Mouse (Mus musculus) MEL (cell line): ENCODE measurements around the gene Pou5f1. TPM values are rescaled to one million over a fixed set of nuclear protein-coding genes. Genes with fewer than 3 reads are reported as not detected.
A peak's percentile ranks its signal among the peaks of the same experiment; 100 is the strongest.

Experiments
- DNase-seq: peaks from one replicate; pipeline ENCODE4 v3.0.0; 2011; ENCODE audit warnings: low read depth, low spot score
- H3K27ac ChIP-seq: 2 replicates; pipeline ENCODE4 v1.5.1; 2012; ENCODE audit warnings: low read depth, mild to moderate bottlenecking, control low read depth, low read length, moderate library complexity; ENCODE audit not compliant: control insufficient read depth
- H3K27me3 ChIP-seq, 2 experiments: fragments of 150-350 bp in 1 of 2; sonication (generic) in 1 of 2; 2 replicates each; pipeline ENCODE4 v1.6.1; 2012; ENCODE audit warnings: low read length in 2 of 2, mild to moderate bottlenecking in 2 of 2, improper control_type of control experiment in 1 of 2, moderate library complexity in 1 of 2; ENCODE audit not compliant: insufficient read depth in 2 of 2, control insufficient read depth in 1 of 2
- H3K36me3 ChIP-seq, 2 experiments: 2 replicates each; pipeline ENCODE4 v1.6.1; 2012 to 2014; ENCODE audit warnings: low read length in 2 of 2, improper control_type of control experiment in 1 of 2, inconsistent platforms in 1 of 2, mild to moderate bottlenecking in 1 of 2; ENCODE audit not compliant: insufficient read depth in 2 of 2, control insufficient read depth in 1 of 2
- H3K4me1 ChIP-seq, 2 experiments: fragments of 150-350 bp in 1 of 2; sonication (generic) in 1 of 2; 2 replicates each; pipeline ENCODE4 v1.6.1; 2012; ENCODE audit warnings: low read length in 2 of 2, improper control_type of control experiment in 1 of 2, mild to moderate bottlenecking in 1 of 2; ENCODE audit not compliant: insufficient read depth in 2 of 2, control insufficient read depth in 1 of 2
- H3K4me3 ChIP-seq, 2 experiments: fragments of 150-350 bp in 1 of 2; sonication (generic) in 1 of 2; 2 replicates each; pipeline ENCODE4 v1.5.1; 2012; ENCODE audit warnings: low read depth in 2 of 2, low read length in 2 of 2, mild to moderate bottlenecking in 2 of 2, moderate library complexity in 2 of 2, control low read depth in 1 of 2, improper control_type of control experiment in 1 of 2; ENCODE audit not compliant: control insufficient read depth in 1 of 2, insufficient read depth in 1 of 2
- H3K79me2 ChIP-seq: 2 replicates; pipeline ENCODE4 v1.6.1; 2012; ENCODE audit warnings: mild to moderate bottlenecking, low read length, moderate library complexity; ENCODE audit not compliant: control insufficient read depth, poor library complexity, insufficient read depth
- H3K9ac ChIP-seq: 2 replicates; pipeline ENCODE4 v1.6.1; 2012; ENCODE audit warnings: low read depth, mild to moderate bottlenecking, control low read depth, low read length, moderate library complexity; ENCODE audit not compliant: control insufficient read depth, poor library complexity, severe bottlenecking
- H3K9me3 ChIP-seq: fragments of 150-350 bp; sonication (generic); replicated peaks from 2 replicates; pipeline ENCODE4 v1.6.1; 2012; ENCODE audit warnings: mild to moderate bottlenecking, low read length, improper control_type of control experiment, moderate library complexity; ENCODE audit not compliant: insufficient read depth
- BHLHE40 ChIP-seq: IDR thresholded peaks from 2 replicates; pipeline ENCODE4 v1.6.1; 2012; ENCODE audit warnings: low read depth, mild to moderate bottlenecking, inconsistent platforms, low read length, improper control_type of control experiment, borderline replicate concordance
- CTCF ChIP-seq, 3 experiments: IDR thresholded peaks in 2 of 3; conservative IDR thresholded peaks in 1 of 3; 2 replicates each; pipeline ENCODE4 v1.5.1; 2011 to 2012; ENCODE audit warnings: low read length in 3 of 3, low read depth in 2 of 3, mild to moderate bottlenecking in 2 of 3, improper control_type of control experiment in 1 of 3, inconsistent platforms in 1 of 3, mixed read lengths in 1 of 3, moderate library complexity in 1 of 3; ENCODE audit not compliant: control insufficient read depth in 1 of 3, insufficient read depth in 1 of 3, poor library complexity in 1 of 3, severe bottlenecking in 1 of 3
- ELF1 ChIP-seq: IDR thresholded peaks from 2 replicates; pipeline ENCODE4 v1.6.1; 2014; ENCODE audit warnings: low read depth, mild to moderate bottlenecking, inconsistent platforms, low read length, improper control_type of control experiment, moderate library complexity
- EP300 ChIP-seq, 2 experiments: IDR thresholded peaks; 2 replicates each; pipeline ENCODE4 v1.6.1; 2011; ENCODE audit warnings: improper control_type of control experiment in 2 of 2, low read length in 2 of 2, low read depth in 1 of 2, mild to moderate bottlenecking in 1 of 2
- ETS1 ChIP-seq: IDR thresholded peaks from 2 replicates; pipeline ENCODE4 v1.6.1; 2012; ENCODE audit warnings: low read depth, mild to moderate bottlenecking, inconsistent platforms, low read length, improper control_type of control experiment, moderate library complexity
- GATA1 ChIP-seq: IDR thresholded peaks from 2 replicates; pipeline ENCODE4 v1.6.1; 2011; ENCODE audit warnings: low read depth, low read length, improper control_type of control experiment
- KAT2A ChIP-seq: conservative IDR thresholded peaks from 2 replicates; pipeline ENCODE4 v1.6.1; 2012; ENCODE audit warnings: low read depth, low read length, improper control_type of control experiment, inconsistent platforms
- MXI1 ChIP-seq: IDR thresholded peaks from 2 replicates; pipeline ENCODE4 v1.6.1; 2011; ENCODE audit warnings: mild to moderate bottlenecking, low read depth, low read length, improper control_type of control experiment
- NRF1 ChIP-seq: IDR thresholded peaks from 2 replicates; pipeline ENCODE4 v1.6.1; 2014; ENCODE audit warnings: low read depth, mild to moderate bottlenecking, inconsistent platforms, low read length, improper control_type of control experiment, moderate library complexity; ENCODE audit not compliant: poor library complexity, insufficient read depth, severe bottlenecking
- POLR2AphosphoS5 ChIP-seq: IDR thresholded peaks from 2 replicates; pipeline ENCODE4 v1.6.1; 2012; ENCODE audit warnings: low read depth, borderline replicate concordance, mild to moderate bottlenecking, inconsistent platforms, low read length, moderate library complexity, mixed read lengths
- RAD21 ChIP-seq: IDR thresholded peaks from 2 replicates; pipeline ENCODE4 v1.6.1; 2011; ENCODE audit warnings: mild to moderate bottlenecking, low read depth, low read length, improper control_type of control experiment
- SIN3A ChIP-seq: IDR thresholded peaks from 2 replicates; pipeline ENCODE4 v1.6.1; 2012; ENCODE audit warnings: low read length, improper control_type of control experiment, inconsistent platforms
- SMC3 ChIP-seq: IDR thresholded peaks from 2 replicates; pipeline ENCODE4 v1.6.1; 2011; ENCODE audit warnings: low read depth, low read length, improper control_type of control experiment
- ZKSCAN1 ChIP-seq: IDR thresholded peaks from 2 replicates; pipeline ENCODE4 v1.6.1; 2012; ENCODE audit warnings: low read depth, mild to moderate bottlenecking, inconsistent platforms, low read length, improper control_type of control experiment, moderate library complexity
- ZMIZ1 ChIP-seq: IDR thresholded peaks from 2 replicates; pipeline ENCODE4 v1.6.1; 2012; ENCODE audit warnings: low read depth, mild to moderate bottlenecking, inconsistent platforms, low read length, improper control_type of control experiment, moderate library complexity
- polyA plus RNA-seq, 2 experiments: library from polyadenylated mRNA; stranded (reverse) in 1 of 2; unstranded in 1 of 2; fragments of >175 nt in 1 of 2; fragments of >200 nt in 1 of 2; gene quantifications; 2 replicates each; pipeline versions ENCODE4 v1.2.1 to v1.2.4; 2012; ENCODE audit warnings: low replicate concordance in 2 of 2, low read depth in 1 of 2; ENCODE audit not compliant: insufficient read length in 2 of 2, insufficient read depth in 1 of 2, missing spikeins in 1 of 2
- total RNA-seq: library from RNA; depleted of rRNA; stranded (reverse); fragments of 300-350 nt; gene quantifications from 2 replicates; pipeline ENCODE4 v1.2.3, GENCODE M21; 2012

Pou5f1 gene
- total and polyA plus RNA-seq, 3 experiments = not detected

- Histone ChIP-seq H3K4me1 (peaks cover 0 to 1% of the 10 kb centered on the region in 2 experiments; a peak in 2 of 4 replicates), H3K4me3 (no peak overlapping the region), H3K27me3 (no peaks in the 10 kb centered on the region)
- DNase-seq = peak; percentile 34
- TF ChIP-seq CTCF (IDR thresholded peaks at IDR 0.05 in 2 of 3, conservative IDR thresholded peaks at IDR 0.05 in 1 of 3; ENCODE audit: control insufficient read depth in 1 of 3, insufficient read depth in 1 of 3, low read depth in 2 of 3, low read length in 3 of 3, poor library complexity in 1 of 3, severe bottlenecking in 1 of 3) (peak in 1 of 3 experiments; percentile 38; a peak in 3 of 6 replicates), KAT2A (no peak), ELF1 (no peak), GATA1 (no peak), ZKSCAN1 (no peak), NRF1 (no peak), SIN3A (no peak), RAD21 (0 out of 2 replicates have a peak, but pooled peaks have one; percentile 1)
- TF ChIP-seq, all 39 proteins: peak for 2
- no peaks in the 10 kb centered on the region for H3K9me3 ChIP-seq
- H3K27ac ChIP-seq = no peak overlapping the region
- no peaks in the 10 kb centered on the region for H3K36me3 ChIP-seq
- peaks cover 2% of the 10 kb centered on the region; the same call in 1 of the 2 replicates for H3K79me2 ChIP-seq
- H3K9ac ChIP-seq = no peak overlapping the region
These were observed 7.3 kb downstream of the Pou5f1 start for GRCm38 (mm10) chr17:35512916-35513626.

GRCm38 (mm10) chr17:35513886-35514285 lies 8.1 kb downstream of the Pou5f1 start:
- H3K27me3 ChIP-seq = no peaks in the 10 kb centered on the region
- H3K4me1 ChIP-seq = peaks cover 0 to 5% of the 10 kb centered on the region in 2 experiments; a peak in 2 of 4 replicates
- no peak overlapping the region for H3K9ac ChIP-seq
- no peaks in the 10 kb centered on the region for H3K9me3 ChIP-seq
- H3K4me3 ChIP-seq = no peak overlapping the region
- TF ChIP-seq BHLHE40 (no peak), MXI1 (no peak), CTCF (IDR thresholded peaks at IDR 0.05 in 2 of 3, conservative IDR thresholded peaks at IDR 0.05 in 1 of 3; ENCODE audit: control insufficient read depth in 1 of 3, insufficient read depth in 1 of 3, low read depth in 2 of 3, low read length in 3 of 3, poor library complexity in 1 of 3, severe bottlenecking in 1 of 3) (peak; percentile 57 to 94 (median 62)), ZMIZ1 (no peak), POLR2AphosphoS5 (no peak), ETS1 (no peak), SMC3 (peak; percentile 51), EP300 (IDR thresholded peaks at IDR 0.05; ENCODE audit: low read depth in 1 of 2, low read length in 2 of 2) (no peak)
- H3K79me2 ChIP-seq = peaks cover 2% of the 10 kb centered on the region; the same call in 1 of the 2 replicates
- peak; percentile 74 for DNase-seq
- no peak overlapping the region for H3K27ac ChIP-seq
- H3K36me3 ChIP-seq = no peaks in the 10 kb centered on the region
